Mouse (Mus musculus): ENCODE results near the gene C130060K24Rik. TPM values are rescaled to one million over a fixed set of nuclear protein-coding genes. Genes with fewer than 3 reads are reported as not detected.

Gene C130060K24Rik
- polyA plus RNA-seq (2012; rRNA removed) = 0.46 and 0.52 TPM in 2 replicates

DNA sequence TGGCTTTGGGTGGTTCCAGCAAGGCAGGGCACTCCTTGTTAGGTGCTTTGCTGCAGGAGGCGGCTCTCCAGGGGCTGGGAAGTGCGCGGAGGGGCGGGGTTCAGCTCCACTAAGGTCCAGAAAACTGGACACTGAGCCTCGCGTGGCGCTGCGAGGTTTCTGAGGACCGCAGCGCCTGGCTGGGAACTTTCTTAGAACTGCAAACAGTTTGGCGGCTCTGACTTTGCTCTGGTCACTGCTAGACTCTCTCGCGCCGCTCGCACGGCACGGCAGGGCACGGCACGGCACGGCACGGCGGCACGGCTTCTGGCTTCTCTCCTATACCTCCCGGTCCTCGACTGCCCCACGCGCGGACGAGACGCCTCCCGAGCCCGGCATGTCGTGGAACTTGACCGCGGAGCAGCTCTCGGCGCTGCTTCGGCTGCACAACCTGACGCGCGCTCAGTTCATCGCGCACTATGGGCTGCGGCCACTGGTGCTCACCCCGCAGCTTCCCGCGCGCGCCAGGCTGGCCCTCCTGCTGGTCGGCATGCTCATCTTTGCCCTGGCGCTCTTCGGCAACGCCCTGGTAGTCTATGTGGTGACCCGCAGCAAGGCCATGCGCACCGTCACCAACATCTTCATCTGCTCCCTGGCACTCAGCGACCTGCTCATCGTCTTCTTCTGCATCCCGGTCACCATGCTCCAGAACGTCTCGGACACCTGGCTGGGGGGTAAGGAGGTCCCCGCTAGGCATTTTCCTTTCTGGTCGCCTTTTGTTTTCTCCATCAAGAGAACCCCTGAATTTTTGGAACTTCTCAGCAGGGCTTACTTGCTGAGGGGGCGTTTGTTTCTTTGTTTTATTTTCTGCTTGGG, at the start of gene C130060K24Rik:
Gene C130060K24Rik (plus strand): TSS at position 188 of the 855 bp plus-strand sequence.
- Histone ChIP-seq H3K27me3 (ENCODE audit: control insufficient read depth, insufficient read depth, low read length) (no peaks in the 10 kb centered on the region), H3K4me1 (ENCODE audit: control insufficient read depth, insufficient read depth, low read length) (no peaks in the 10 kb centered on the region), H3K4me3 (replicated peaks; ENCODE audit: insufficient read depth, low read depth, low read length) (peak within 1 kb of the TSS; percentile 12), H3K27ac (ENCODE audit: insufficient read depth, low read length) (no peak within 1 kb of the TSS)
- TF ChIP-seq POLR2A (IDR thresholded peaks at IDR 0.05; ENCODE audit: borderline replicate concordance, insufficient read depth, low read length) = no peak
- no peak for TF ChIP-seq CTCF (IDR thresholded peaks at IDR 0.05; ENCODE audit: borderline replicate concordance, insufficient read depth, low read depth, low read length)
- 2% methylated on average over 64 of the region's 64 CpGs for WGBS
- DNase-seq = peak in 1 of 2 experiments; percentile 2

DNA sequence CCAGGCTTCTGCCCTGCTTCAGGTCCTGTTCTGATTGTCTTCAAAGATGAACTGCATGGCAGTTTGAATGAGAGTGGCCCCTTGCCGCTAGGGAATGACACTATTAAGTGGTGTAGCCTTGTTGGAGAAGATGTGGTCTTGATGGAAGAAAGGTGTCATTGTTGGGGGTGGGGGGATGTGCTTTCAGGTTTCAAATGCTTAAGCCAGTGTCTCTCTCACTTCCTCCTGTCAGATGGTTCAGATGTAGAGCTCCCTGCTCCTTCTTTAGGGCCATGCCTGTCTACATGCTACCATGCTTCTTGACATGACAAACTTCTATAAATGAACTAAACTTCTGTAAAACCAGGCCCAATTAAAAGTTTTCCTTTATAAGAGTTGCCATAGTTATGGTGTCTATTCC, 46.7 kb upstream of the C130060K24Rik start:
- DNase-seq = no peak
- H3K27me3 ChIP-seq (ENCODE audit: control insufficient read depth, insufficient read depth, low read length) = no peaks in the 10 kb centered on the region
- no peaks in the 10 kb centered on the region for H3K4me1 ChIP-seq (ENCODE audit: control insufficient read depth, insufficient read depth, low read length)
- no peak overlapping the region for H3K4me3 ChIP-seq (replicated peaks; ENCODE audit: insufficient read depth, low read depth, low read length)
- WGBS = 92% methylated on average over 1 of the region's 1 CpGs
- no peak overlapping the region for H3K27ac ChIP-seq (ENCODE audit: insufficient read depth, low read length)
- TF ChIP-seq POLR2A (IDR thresholded peaks at IDR 0.05; ENCODE audit: borderline replicate concordance, insufficient read depth, low read length) = no peak
- TF ChIP-seq CTCF (IDR thresholded peaks at IDR 0.05; ENCODE audit: borderline replicate concordance, insufficient read depth, low read depth, low read length) = no peak

DNA sequence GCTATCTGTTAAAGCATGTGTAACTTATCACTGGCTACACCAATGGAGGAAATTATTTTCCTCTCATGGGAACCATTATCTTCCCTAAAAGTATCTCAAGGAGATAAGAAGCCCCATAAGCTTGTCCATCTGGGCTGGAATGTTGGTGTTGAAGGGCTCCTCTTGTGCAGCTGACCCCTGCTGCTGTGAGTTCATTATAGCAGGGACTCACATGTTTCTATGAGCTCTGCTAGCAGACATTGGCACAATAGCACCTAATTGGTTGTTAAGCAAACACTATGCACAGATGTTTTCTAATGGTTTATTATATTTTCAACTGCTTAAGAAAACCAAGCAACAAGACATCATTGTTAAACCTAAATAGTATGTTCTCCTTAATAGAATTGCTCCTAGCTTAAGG, 41.5 kb upstream of the C130060K24Rik start:
- Histone ChIP-seq H3K27me3 (ENCODE audit: control insufficient read depth, insufficient read depth, low read length) (no peaks in the 10 kb centered on the region), H3K4me3 (replicated peaks; ENCODE audit: insufficient read depth, low read depth, low read length) (no peak overlapping the region), H3K27ac (ENCODE audit: insufficient read depth, low read length) (no peak overlapping the region), H3K4me1 (ENCODE audit: control insufficient read depth, insufficient read depth, low read length) (no peaks in the 10 kb centered on the region)
- no peak for DNase-seq
- TF ChIP-seq CTCF (IDR thresholded peaks at IDR 0.05; ENCODE audit: borderline replicate concordance, insufficient read depth, low read depth, low read length) = no peak
- no peak for TF ChIP-seq POLR2A (IDR thresholded peaks at IDR 0.05; ENCODE audit: borderline replicate concordance, insufficient read depth, low read length)

DNA sequence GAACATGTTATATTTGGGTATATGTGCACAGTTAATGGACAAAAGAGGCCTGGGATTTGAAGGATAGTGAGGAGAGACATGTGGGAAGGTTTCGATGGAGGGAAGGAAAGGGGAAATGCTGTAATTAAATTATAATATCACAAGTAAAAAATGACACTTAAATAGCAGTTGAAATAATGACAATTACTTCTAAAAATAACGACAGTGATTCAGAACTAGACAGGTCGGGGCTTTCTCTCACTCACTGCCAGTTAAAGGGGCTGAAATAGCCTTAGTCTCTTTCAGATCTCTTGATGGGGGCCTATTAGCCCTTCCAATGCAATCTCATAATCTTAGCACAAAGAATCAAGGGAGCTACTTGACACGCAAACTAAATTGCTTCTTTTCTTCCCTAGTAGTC, 39.5 kb upstream of the C130060K24Rik start:
- 85% methylated on average over 4 of the region's 4 CpGs for whole genome bisulfite sequencing
- Histone ChIP-seq H3K4me1 (ENCODE audit: control insufficient read depth, insufficient read depth, low read length) (no peaks in the 10 kb centered on the region), H3K27ac (ENCODE audit: insufficient read depth, low read length) (no peak overlapping the region), H3K4me3 (replicated peaks; ENCODE audit: insufficient read depth, low read depth, low read length) (no peak overlapping the region), H3K27me3 (ENCODE audit: control insufficient read depth, insufficient read depth, low read length) (no peaks in the 10 kb centered on the region)
- no peak for DNase-seq
- TF ChIP-seq POLR2A (IDR thresholded peaks at IDR 0.05; ENCODE audit: borderline replicate concordance, insufficient read depth, low read length) = no peak
- TF ChIP-seq CTCF (IDR thresholded peaks at IDR 0.05; ENCODE audit: borderline replicate concordance, insufficient read depth, low read depth, low read length) = no peak

DNA sequence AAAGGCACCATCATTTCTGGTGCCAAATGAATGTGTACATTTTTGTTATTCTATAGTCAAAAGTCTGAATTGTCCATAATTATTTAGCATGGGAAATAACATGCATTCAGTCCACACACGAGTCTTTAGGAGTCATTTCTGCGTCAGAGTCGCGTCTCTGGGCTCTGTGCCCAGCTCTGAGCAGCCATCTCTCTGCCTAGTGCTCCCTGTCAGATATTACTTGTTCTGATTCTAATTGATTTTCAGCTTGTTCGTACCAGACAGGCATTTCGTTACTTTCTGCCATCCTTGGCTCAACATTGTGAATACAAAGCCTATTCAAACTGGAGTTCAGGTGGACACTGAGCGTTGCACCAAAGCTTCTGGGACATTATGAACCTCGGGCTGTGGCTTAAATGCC, 33.2 kb upstream of the C130060K24Rik start:
- Histone ChIP-seq H3K27me3 (ENCODE audit: control insufficient read depth, insufficient read depth, low read length) (no peaks in the 10 kb centered on the region), H3K27ac (ENCODE audit: insufficient read depth, low read length) (no peak overlapping the region), H3K4me3 (replicated peaks; ENCODE audit: insufficient read depth, low read depth, low read length) (no peak overlapping the region), H3K4me1 (ENCODE audit: control insufficient read depth, insufficient read depth, low read length) (no peaks in the 10 kb centered on the region)
- TF ChIP-seq CTCF (IDR thresholded peaks at IDR 0.05; ENCODE audit: borderline replicate concordance, insufficient read depth, low read depth, low read length) (no peak), POLR2A (IDR thresholded peaks at IDR 0.05; ENCODE audit: borderline replicate concordance, insufficient read depth, low read length) (no peak)
- DNase-seq = no peak
- 14% methylated on average over 8 of the region's 8 CpGs for WGBS

DNA sequence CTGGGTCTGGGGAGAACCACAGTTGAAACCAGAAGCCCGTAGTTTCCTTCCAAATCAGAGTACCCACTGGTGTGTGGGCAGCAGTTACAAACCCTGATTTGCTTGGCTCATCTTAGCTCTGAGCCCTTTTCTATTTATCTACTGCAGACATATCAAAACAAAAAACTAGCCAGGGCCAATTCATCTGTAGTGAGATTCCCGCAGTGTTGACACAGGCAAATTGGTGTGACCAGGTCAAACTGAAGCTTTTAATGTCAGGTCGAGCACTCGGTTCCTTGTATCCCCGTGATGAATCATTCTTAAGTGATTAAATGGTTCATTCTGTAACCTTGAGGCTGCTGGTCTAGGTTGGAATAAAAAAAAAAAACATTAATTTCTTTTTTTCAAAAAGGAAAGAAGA, 32.6 kb upstream of the C130060K24Rik start:
- no peak overlapping the region for H3K27ac ChIP-seq (ENCODE audit: insufficient read depth, low read length)
- H3K27me3 ChIP-seq (ENCODE audit: control insufficient read depth, insufficient read depth, low read length) = no peaks in the 10 kb centered on the region
- no peak for DNase-seq
- no peak overlapping the region for H3K4me3 ChIP-seq (replicated peaks; ENCODE audit: insufficient read depth, low read depth, low read length)
- TF ChIP-seq CTCF (IDR thresholded peaks at IDR 0.05; ENCODE audit: borderline replicate concordance, insufficient read depth, low read depth, low read length) (no peak), POLR2A (IDR thresholded peaks at IDR 0.05; ENCODE audit: borderline replicate concordance, insufficient read depth, low read length) (no peak)
- no peaks in the 10 kb centered on the region for H3K4me1 ChIP-seq (ENCODE audit: control insufficient read depth, insufficient read depth, low read length)
- 32% methylated on average over 5 of the region's 5 CpGs for WGBS

DNA sequence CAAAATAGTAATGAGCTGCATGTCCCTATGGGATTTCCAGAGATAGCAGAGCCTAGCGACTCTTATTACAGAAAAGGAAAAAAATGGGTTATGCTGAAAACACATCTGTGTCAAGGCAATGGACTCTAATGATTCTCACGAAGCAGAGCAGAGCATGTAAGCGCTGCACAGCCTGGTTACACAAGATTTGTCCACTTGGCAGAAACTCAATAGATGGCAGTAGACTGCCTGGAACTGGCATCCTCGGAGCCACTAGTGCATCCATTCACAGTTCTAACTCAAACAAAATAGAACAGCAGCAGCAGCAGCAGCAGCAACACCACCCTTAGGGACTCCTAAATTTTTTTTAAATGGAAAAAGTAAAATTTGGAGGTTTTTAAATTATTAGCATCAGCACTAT, 29.3 kb upstream of the C130060K24Rik start:
- no peaks in the 10 kb centered on the region for H3K4me1 ChIP-seq (ENCODE audit: control insufficient read depth, insufficient read depth, low read length)
- 43% methylated on average over 4 of the region's 4 CpGs for WGBS
- DNase-seq = peak in 1 of 2 experiments; percentile 2
- TF ChIP-seq CTCF (IDR thresholded peaks at IDR 0.05; ENCODE audit: borderline replicate concordance, insufficient read depth, low read depth, low read length) (no peak), POLR2A (IDR thresholded peaks at IDR 0.05; ENCODE audit: borderline replicate concordance, insufficient read depth, low read length) (no peak)
- no peak overlapping the region for H3K27ac ChIP-seq (ENCODE audit: insufficient read depth, low read length)
- no peak overlapping the region for H3K4me3 ChIP-seq (replicated peaks; ENCODE audit: insufficient read depth, low read depth, low read length)
- H3K27me3 ChIP-seq (ENCODE audit: control insufficient read depth, insufficient read depth, low read length) = no peaks in the 10 kb centered on the region

DNA sequence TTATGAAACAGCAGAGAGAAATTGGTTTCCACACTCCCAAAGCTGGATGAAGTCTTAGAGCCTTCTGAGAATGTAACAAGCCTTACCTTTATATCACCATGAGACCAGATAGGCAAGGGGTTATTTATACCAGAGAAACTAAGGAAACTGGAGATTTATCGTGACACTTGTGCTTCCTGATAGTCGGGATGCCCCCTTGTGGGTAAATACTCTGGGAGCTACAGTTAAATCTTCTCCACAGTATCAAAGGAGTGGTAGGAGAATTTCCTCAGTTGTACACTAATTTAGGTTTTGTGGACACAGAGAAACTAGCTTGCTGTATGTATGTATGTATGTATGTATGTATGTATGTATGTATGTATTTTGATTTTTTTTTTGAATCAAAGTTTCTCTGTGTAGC, 5.0 kb upstream of the C130060K24Rik start:
- Histone ChIP-seq H3K4me1 (ENCODE audit: control insufficient read depth, insufficient read depth, low read length) (no peaks in the 10 kb centered on the region), H3K27me3 (ENCODE audit: control insufficient read depth, insufficient read depth, low read length) (no peaks in the 10 kb centered on the region), H3K4me3 (replicated peaks; ENCODE audit: insufficient read depth, low read depth, low read length) (no peak overlapping the region), H3K27ac (ENCODE audit: insufficient read depth, low read length) (no peak overlapping the region)
- DNase-seq = no peak
- TF ChIP-seq POLR2A (IDR thresholded peaks at IDR 0.05; ENCODE audit: borderline replicate concordance, insufficient read depth, low read length) (no peak), CTCF (IDR thresholded peaks at IDR 0.05; ENCODE audit: borderline replicate concordance, insufficient read depth, low read depth, low read length) (no peak)
- WGBS = 51% methylated on average over 2 of the region's 2 CpGs

All from cerebellum, adult 2 months (tissue).